In genomic region chrX:52277599-52277998, GRCm38 (mm10) we compare ENCODE assay signal across 27 mouse cellular contexts.
DNase-seq lines count a peak whose midpoint lies in the region; ATAC-seq and TF ChIP-seq lines count a peak whose summit lies in the region.
"Had no signal": no experiment of that assay in that cellular context is flagged by ENCODE, and none has a peak within 500 bp of the region (broad histone marks: within the 10 kb centered on the region; RNA-seq: fewer than 3 reads in every experiment).

No protein-coding gene starts in this region.

- H3K4me2 ChIP-seq in embryonic facial prominence, embryonic 14.5 days (ENCODE audit: low read depth, low read length) = no peak overlapping the region
- H3K4me2 ChIP-seq in kidney, embryonic 16.5 days (replicated peaks; ENCODE audit: low read depth, low read length) = no peak overlapping the region
- no peak overlapping the region for H3K4me2 ChIP-seq in hindbrain, embryonic 16.5 days (ENCODE audit: low read length)
- H3K4me2 ChIP-seq: embryonic facial prominence, embryonic 15.5 days; forebrain, embryonic 12.5 days; heart, embryonic 12.5 days; heart, embryonic 15.5 days; hindbrain, embryonic 13.5 days had no signal

- TF ChIP-seq CTCF in layer of hippocampus, adult 2 months (conservative IDR thresholded peaks at IDR 0.05) = no peak

- H3K9me3 ChIP-seq in embryonic facial prominence, embryonic 14.5 days (ENCODE audit: control insufficient read depth, low read length) = no peaks in the 10 kb centered on the region
- H3K9me3 ChIP-seq in embryonic facial prominence, embryonic 10.5 days = no peaks in the 10 kb centered on the region
- H3K9me3 ChIP-seq in kidney, embryonic 16.5 days (ENCODE audit: low read length) = no peaks in the 10 kb centered on the region
- no peaks in the 10 kb centered on the region for H3K9me3 ChIP-seq in hindbrain, embryonic 16.5 days (ENCODE audit: control insufficient read depth, low read length)
- H3K9me3 ChIP-seq: embryonic facial prominence, embryonic 15.5 days; forebrain, embryonic 12.5 days; G1E; heart, embryonic 12.5 days; heart, embryonic 15.5 days; hindbrain, embryonic 10.5 days; hindbrain, embryonic 13.5 days had no signal

- 25% methylated on average over 1 of the region's 1 CpGs for WGBS in embryonic facial prominence, embryonic 14.5 days
- WGBS in embryonic facial prominence, embryonic 10.5 days = 23% methylated on average over 1 of the region's 1 CpGs
- WGBS in kidney, embryonic 16.5 days = 52% methylated on average over 1 of the region's 1 CpGs
- 17% methylated on average over 1 of the region's 1 CpGs for WGBS in hindbrain, embryonic 16.5 days

- no peak overlapping the region for H3K9ac ChIP-seq in embryonic facial prominence, embryonic 14.5 days (ENCODE audit: low read depth, low read length)
- H3K9ac ChIP-seq in kidney, embryonic 16.5 days (replicated peaks; ENCODE audit: low read length) = no peak overlapping the region
- no peak overlapping the region for H3K9ac ChIP-seq in hindbrain, embryonic 16.5 days (ENCODE audit: low read depth, low read length)
- H3K9ac ChIP-seq: embryonic facial prominence, embryonic 15.5 days; forebrain, embryonic 12.5 days; heart, embryonic 12.5 days; heart, embryonic 15.5 days; hindbrain, embryonic 13.5 days had no signal

- DNase-seq in embryonic facial prominence, embryonic 14.5 days (ENCODE audit: low spot score) = peak; percentile 11
- no peak for DNase-seq in embryonic facial prominence, embryonic 10.5 days (ENCODE audit: low spot score)
- DNase-seq in R1 (ENCODE audit: low read depth, low spot score) = peak; percentile 63
- peak; percentile 13 for DNase-seq in mesoderm, embryonic 11.5 days (ENCODE audit: low read depth, low spot score)
- DNase-seq in layer of hippocampus, adult 2 months (ENCODE audit: low spot score in 2 of 2) = no peak
- DNase-seq: adrenal gland, postnatal 10 days; cerebellum, adult 11-12 months; cerebellum, adult 8-10 months; cerebellum, postnatal 10 days; cerebellum, postnatal 36 days; gastrocnemius, adult 2 months; gastrocnemius, postnatal 14 days; heart, postnatal 10 days; heart, postnatal 36 days had no signal

- no peaks in the 10 kb centered on the region for H3K36me3 ChIP-seq in embryonic facial prominence, embryonic 14.5 days (ENCODE audit: control insufficient read depth, insufficient read depth, low read length)
- peaks cover 5% of the 10 kb centered on the region for H3K36me3 ChIP-seq in embryonic facial prominence, embryonic 10.5 days (replicated peaks)
- H3K36me3 ChIP-seq in kidney, embryonic 16.5 days (ENCODE audit: insufficient read depth, low read length) = 0 out of 2 replicates have a peak, but pooled peaks cover 3% of the 10 kb centered on the region
- no peaks in the 10 kb centered on the region for H3K36me3 ChIP-seq in hindbrain, embryonic 16.5 days (ENCODE audit: control insufficient read depth, insufficient read depth, low read length)
- H3K36me3 ChIP-seq: embryonic facial prominence, embryonic 15.5 days; forebrain, embryonic 12.5 days; G1E; heart, embryonic 12.5 days; heart, embryonic 15.5 days; hindbrain, embryonic 10.5 days; hindbrain, embryonic 13.5 days had no signal

- H3K4me3 ChIP-seq in embryonic facial prominence, embryonic 14.5 days (ENCODE audit: low read depth, low read length) = no peak overlapping the region
- H3K4me3 ChIP-seq in embryonic facial prominence, embryonic 10.5 days = no peak overlapping the region
- no peak overlapping the region for H3K4me3 ChIP-seq in kidney, embryonic 16.5 days (ENCODE audit: low read length)
- H3K4me3 ChIP-seq in layer of hippocampus, adult 2 months = no peak overlapping the region
- no peak overlapping the region for H3K4me3 ChIP-seq in hindbrain, embryonic 16.5 days (ENCODE audit: low read length)
- H3K4me3 ChIP-seq: embryonic facial prominence, embryonic 15.5 days; forebrain, embryonic 12.5 days; gastrocnemius, adult 2 months; heart, embryonic 12.5 days; heart, embryonic 15.5 days; hindbrain, embryonic 10.5 days; hindbrain, embryonic 13.5 days had no signal

- no peak overlapping the region for H3K27ac ChIP-seq in embryonic facial prominence, embryonic 14.5 days (replicated peaks; ENCODE audit: low read depth, low read length)
- H3K27ac ChIP-seq in embryonic facial prominence, embryonic 10.5 days (replicated peaks) = no peak overlapping the region
- H3K27ac ChIP-seq in kidney, embryonic 16.5 days (ENCODE audit: low read length) = no peak overlapping the region
- no peak overlapping the region for H3K27ac ChIP-seq in layer of hippocampus, adult 2 months
- H3K27ac ChIP-seq in hindbrain, embryonic 16.5 days (ENCODE audit: low read depth, low read length) = no peak overlapping the region
- H3K27ac ChIP-seq: embryonic facial prominence, embryonic 15.5 days; forebrain, embryonic 12.5 days; gastrocnemius, adult 2 months; heart, embryonic 15.5 days; hindbrain, embryonic 10.5 days; hindbrain, embryonic 13.5 days; hindbrain, postnatal 0 days had no signal

- H3K27me3 ChIP-seq in embryonic facial prominence, embryonic 14.5 days (replicated peaks; ENCODE audit: control insufficient read depth, insufficient read depth, low read length) = 0 out of 2 replicates have a peak, but pooled peaks cover 3% of the 10 kb centered on the region
- peaks cover 49% of the 10 kb centered on the region for H3K27me3 ChIP-seq in embryonic facial prominence, embryonic 10.5 days (replicated peaks; ENCODE audit: low read depth, poor library complexity, severe bottlenecking)
- peaks cover 2% of the 10 kb centered on the region; the same call in 1 of the 2 replicates for H3K27me3 ChIP-seq in kidney, embryonic 16.5 days (ENCODE audit: insufficient read depth, low read length)
- H3K27me3 ChIP-seq in hindbrain, embryonic 16.5 days (replicated peaks; ENCODE audit: control insufficient read depth, insufficient read depth, low read length) = no peaks in the 10 kb centered on the region
- H3K27me3 ChIP-seq: embryonic facial prominence, embryonic 15.5 days; heart, embryonic 12.5 days; heart, embryonic 15.5 days; hindbrain, embryonic 13.5 days had no signal

- no peaks in the 10 kb centered on the region for H3K4me1 ChIP-seq in embryonic facial prominence, embryonic 14.5 days (ENCODE audit: control insufficient read depth, insufficient read depth, low read length)
- H3K4me1 ChIP-seq in embryonic facial prominence, embryonic 10.5 days = peaks cover 16% of the 10 kb centered on the region
- H3K4me1 ChIP-seq in kidney, embryonic 16.5 days (ENCODE audit: insufficient read depth, low read length) = peaks cover 7% of the 10 kb centered on the region; the same call in 1 of the 2 replicates
- no peaks in the 10 kb centered on the region for H3K4me1 ChIP-seq in hindbrain, embryonic 16.5 days (ENCODE audit: control insufficient read depth, insufficient read depth, low read depth, low read length)
- H3K4me1 ChIP-seq: embryonic facial prominence, embryonic 15.5 days; hindbrain, embryonic 10.5 days; hindbrain, embryonic 13.5 days had no signal

- ATAC-seq in embryonic facial prominence, embryonic 14.5 days (ENCODE audit: low read depth) = no peak
- ATAC-seq in kidney, embryonic 16.5 days (ENCODE audit: low FRiP score, low TSS enrichment) = no peak
- no peak for ATAC-seq in hindbrain, embryonic 16.5 days
- ATAC-seq: forebrain, embryonic 16.5 days; hindbrain, postnatal 0 days; inflammation-experienced regulatory T-cells, adult 6 months; intestine, embryonic 16.5 days had no signal

Comparison
In these comparisons a context has a peak if more than half of its experiments do, and no peak if none do; other contexts are left out.
1. DNase-seq: peak in embryonic facial prominence, embryonic 14.5 days (single experiment), R1 (single experiment) and mesoderm, embryonic 11.5 days (single experiment); none in embryonic facial prominence, embryonic 10.5 days (single experiment) and layer of hippocampus, adult 2 months (0 of 2).